Mouse (Mus musculus) lung, postnatal 36 days (tissue): Measurements from ENCODE around the gene Psip1.

Experiments used
- DNase-seq: peaks from one replicate; pipeline ENCODE4 v3.0.0; 2022; ENCODE audit warnings: mixed read lengths

Gene Psip1

GRCm38 (mm10) chr4:83417160-83417819 is 69.0 kb downstream of the Psip1 start, which contains the start of gene Snapc3:
Snapc3 (plus strand) TSS chr4:83417724.
- DNase-seq: peak; percentile 98

GRCm38 (mm10) chr4:83414241-83414824 is 71.9 kb downstream of the Psip1 start:
- no peak for DNase-seq

DNA sequence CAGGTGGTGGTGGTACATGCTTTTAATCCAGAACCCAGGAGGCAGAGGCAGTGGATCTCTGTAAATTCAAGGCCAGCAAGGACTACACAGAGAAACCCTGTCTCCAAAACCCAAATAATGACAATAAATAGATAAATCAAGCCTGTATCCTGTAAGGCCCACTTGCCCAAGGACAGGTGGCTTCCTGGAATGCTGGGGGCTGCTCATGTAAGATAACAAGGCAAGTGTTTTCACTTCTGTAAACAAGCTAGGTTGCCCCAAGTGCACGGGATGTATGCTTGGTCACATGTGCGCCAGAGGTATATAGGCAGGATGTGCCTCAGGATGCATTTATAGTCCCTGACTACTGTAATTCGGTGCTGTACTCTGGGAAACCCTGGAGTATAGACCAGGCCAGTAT is 74.2 kb downstream of the Psip1 start:
- no peak for DNase-seq

- DNase-seq: peak; percentile 14
These were observed 76.3 kb downstream of the Psip1 start for GRCm38 (mm10) chr4:83409867-83410505.

DNA sequence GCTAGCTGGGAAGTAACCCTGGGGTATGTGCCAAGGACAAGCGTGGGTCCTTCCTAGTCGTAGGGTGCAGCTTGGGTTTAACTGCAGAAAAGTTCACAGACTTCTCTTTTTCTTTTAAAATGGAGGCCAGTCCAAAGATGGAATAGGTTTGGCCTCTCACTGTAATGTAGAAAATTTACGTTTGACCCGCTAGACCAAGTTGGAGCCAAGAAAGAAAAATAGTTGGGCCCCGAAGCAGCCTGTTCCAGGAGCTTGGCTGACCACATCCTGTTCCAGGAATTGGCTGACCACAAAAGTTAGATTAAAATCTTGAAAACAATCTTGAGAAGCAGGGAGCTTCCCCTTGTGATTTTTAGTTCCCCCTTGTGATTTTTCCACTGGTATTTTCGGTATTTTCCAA is 78.6 kb downstream of the Psip1 start:
- peak; percentile 54 for DNase-seq
